Mouse (Mus musculus) Patski (cell line): Measurements from ENCODE around the gene Mrpl38. TPM values are rescaled to one million over a fixed set of nuclear protein-coding genes. Genes with fewer than 3 reads are reported as not detected.
"Not testable (repeated sequence)": the region's sequence is repeated elsewhere in the genome, so short reads cannot be mapped to it uniquely, and the experiment has no call there.

Source experiments
- ATAC-seq: fragments of 100-300 bp; one replicate; pipeline ENCODE4 v1.8.0; 2021
- CTCF ChIA-PET: fragments of 350-600 bp; sonication (Branson Sonifier 250); formaldehyde crosslinking; loops from one replicate; lab custom pipeline; 2022; ENCODE audit warnings: inconsistent platforms; lab: Charles Lee
- POLR2A ChIA-PET: fragments of 350-600 bp; sonication (Branson Sonifier 250); formaldehyde crosslinking; loops from one replicate; lab custom pipeline; 2022; ENCODE audit warnings: antibody characterized with exemption, inconsistent platforms; lab: Charles Lee
- DNase-seq: peaks from one replicate; pipeline ENCODE4 v3.0.0-alpha.2; 2011; ENCODE audit warnings: low read depth, low spot score
- H3K27me3 ChIP-seq: fragments of 371-371 bp; one replicate; pipeline ENCODE4 v1.5.1; 2021
- CTCF ChIP-seq: fragments of 100-300 bp; IDR thresholded peaks from one replicate; pipeline ENCODE4 v1.5.1; 2021
- in situ Hi-C: fragments of 300-500 bp; cut with MboI; formaldehyde crosslinking; loops from 3 replicates; pipeline ENCODE4 v1.11.1; 2018; ENCODE audit warnings: low pct_unique_long_range_greater_than_20kb, mixed read lengths
- polyA plus RNA-seq: library from polyadenylated mRNA; unstranded; gene quantifications from one replicate; pipeline ENCODE4 v1.2.3, GENCODE M21; 2021

Mrpl38 gene
- polyA plus RNA-seq, 1 experiment from 2014 or later, result 89.7 TPM

DNA sequence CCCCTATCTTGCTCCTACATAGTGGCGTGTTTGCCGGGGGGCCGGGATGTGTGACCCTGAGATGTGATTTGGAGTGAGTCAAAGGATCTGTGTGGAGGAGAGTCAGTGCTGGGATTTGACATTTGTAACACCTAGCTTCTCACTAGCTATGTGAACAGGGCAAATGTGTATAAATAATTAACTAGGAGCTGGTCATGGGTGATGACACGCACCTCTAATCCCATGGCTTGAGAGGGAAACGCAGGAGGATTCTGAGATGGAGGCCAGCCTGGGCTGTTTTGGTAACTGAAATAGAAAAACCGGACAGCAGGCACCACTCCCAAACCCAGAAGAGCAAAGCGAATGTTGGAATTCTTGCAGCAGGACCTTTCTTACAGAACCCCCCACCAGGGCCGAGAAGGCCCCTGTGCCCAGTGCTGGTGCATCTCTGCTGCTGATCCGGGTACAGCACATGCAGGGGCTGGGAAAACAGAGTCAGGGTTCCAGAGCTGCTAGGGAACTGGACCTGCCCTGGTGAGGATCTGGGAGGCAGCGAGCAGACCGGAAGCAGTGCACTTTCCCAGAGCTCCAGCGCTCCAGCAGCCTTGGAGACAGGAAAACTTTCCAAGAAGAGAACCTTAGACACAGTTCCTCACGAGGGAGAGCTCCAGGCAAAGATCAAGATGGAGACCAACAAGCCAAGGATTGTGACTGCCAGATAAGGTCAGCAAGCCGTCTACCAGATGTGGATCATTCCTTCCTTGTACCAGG is 39.8 kb downstream of the Mrpl38 start:
- TF ChIP-seq CTCF, result no peak
- POLR2A ChIA-PET, result interaction anchor here (0.7 to 2.2 kb wide), 7 partner anchors 9 to 609 kb away, joined by 3 to 13 read pairs (median 5); partner anchors contain the start of gene Trim65
- in situ Hi-C loops, result no loop called here
- H3K27me3 ChIP-seq, result no peaks in the 10 kb centered on the region
- DNase-seq (no peak), ATAC-seq (peak; percentile 69)
- CTCF ChIA-PET, result interaction anchor here (0.6 to 2.5 kb wide), 4 partner anchors 8 to 31 kb away, joined by 3 to 8 read pairs (median 4); partner anchors contain the start of gene Wbp2

DNA sequence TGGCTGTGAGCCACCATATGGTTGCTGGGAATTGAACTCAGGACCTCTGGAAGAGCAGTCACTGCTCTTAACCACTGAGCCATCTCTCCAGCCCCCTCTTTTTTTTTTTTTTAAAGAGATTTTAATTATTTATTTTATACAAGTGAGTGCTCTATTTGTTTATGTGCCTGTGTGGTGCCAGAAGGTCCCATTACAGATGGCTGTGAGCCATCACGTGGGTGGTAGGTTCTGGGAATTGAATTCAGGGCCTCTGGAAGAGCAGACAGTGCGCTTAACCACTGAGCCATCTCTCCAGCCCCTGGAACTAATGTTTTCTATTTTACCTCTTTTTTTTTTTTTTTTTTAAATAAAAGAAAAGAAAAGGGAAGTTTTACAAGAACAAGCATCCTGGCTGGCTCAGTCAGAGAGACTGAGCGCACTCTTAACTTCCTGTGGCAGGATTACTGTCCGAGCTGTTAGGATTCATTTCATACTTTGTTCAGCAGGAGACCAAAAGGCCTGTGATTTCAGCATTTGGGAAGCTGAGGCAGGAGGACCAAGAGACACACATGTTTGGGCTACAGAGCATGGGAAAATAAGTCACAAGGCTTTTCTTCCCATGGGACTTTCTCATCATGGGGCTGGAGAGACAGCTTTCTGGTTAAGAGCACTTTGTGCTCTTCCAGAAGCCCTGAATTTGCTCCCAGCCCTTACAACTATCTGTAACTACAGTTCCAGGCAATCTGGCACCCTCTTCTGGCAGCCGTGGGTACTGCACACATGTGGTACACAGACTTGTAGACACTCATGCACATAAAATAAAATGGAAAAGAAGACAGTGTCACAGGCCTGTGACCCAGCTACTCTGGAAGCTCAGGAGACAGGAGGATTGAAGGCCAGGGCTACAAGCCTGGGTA is 42.2 kb downstream of the Mrpl38 start:
- ChIA-PET POLR2A (no interaction called here), CTCF (interaction anchor here (0.6 to 1.2 kb wide), 4 partner anchors 11 to 72 kb away, joined by 3 to 4 read pairs (median 3); no protein-coding TSS in a partner anchor)
- in situ Hi-C loops, result no loop called here
- no peak for TF ChIP-seq CTCF
- H3K27me3 ChIP-seq, result no peaks in the 10 kb centered on the region
- ATAC-seq (no peak), DNase-seq (no peak)

DNA sequence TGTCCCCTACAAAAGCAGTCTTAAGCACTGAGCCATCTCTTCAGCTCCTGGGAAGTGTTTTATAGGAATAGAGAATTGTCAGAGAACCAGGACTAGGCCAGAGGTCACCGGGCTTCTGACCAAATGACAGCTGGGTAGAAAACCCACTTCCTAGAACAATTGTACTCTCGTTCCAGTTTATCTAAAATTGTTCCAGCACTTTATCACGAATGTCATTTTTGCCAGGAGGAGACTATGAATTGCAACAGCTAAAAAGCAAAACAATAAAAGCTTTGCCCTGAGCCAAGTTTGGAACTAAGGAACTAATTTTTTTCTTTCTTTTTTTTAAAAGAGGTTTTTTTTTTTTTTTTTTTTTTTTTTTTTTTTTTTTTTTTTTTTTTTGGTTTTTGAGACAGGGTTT is 43.1 kb downstream of the Mrpl38 start:
- H3K27me3 ChIP-seq, result no peaks in the 10 kb centered on the region
- CTCF ChIA-PET, result no interaction called here
- POLR2A ChIA-PET, result no interaction called here
- no peak for DNase-seq
- in situ Hi-C loops, result no loop called here
- TF ChIP-seq CTCF, result no peak
- ATAC-seq, result no peak

DNA sequence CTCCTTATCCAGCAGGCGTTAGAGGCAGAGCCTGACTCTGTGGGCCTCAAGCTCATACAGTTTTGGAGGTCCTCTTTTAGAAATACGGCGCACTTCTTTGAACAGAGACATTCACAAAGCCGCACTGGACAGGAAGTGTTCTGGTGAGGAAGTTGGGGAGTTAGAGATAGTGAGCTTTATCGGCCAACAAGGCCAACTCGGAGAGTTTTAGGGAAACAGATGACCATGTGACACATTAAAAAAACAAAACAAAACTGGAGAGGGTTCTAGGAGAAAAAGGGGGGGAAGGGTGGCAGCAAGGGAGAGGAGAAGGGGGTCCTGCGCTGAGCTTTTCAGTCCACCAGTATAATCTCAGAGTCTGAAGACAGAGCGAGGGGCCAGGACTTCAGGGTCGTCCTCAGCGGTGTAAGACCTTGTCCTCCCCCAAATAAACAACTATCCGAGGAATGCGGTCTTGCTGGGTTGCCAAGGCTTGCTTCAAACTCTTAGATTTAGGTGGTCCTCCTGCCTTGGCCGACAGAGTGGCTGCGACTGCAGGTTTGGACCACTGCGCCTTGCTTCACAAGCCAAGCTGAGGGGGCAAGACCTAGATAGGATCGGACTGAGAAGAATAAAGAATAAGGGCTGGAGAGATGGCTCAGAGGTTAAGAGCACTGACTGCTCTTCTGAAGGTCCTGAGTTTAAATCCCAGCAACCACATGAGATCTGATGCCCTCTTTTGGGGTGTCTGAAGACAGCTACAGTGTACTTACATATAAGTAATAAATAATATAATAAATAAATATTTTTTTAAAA is 44.7 kb downstream of the Mrpl38 start:
- POLR2A ChIA-PET, result no interaction called here
- ATAC-seq (no peak), DNase-seq (no peak)
- no peaks in the 10 kb centered on the region for H3K27me3 ChIP-seq
- CTCF ChIA-PET, result interaction anchor here (1.1 to 1.3 kb wide), 2 partner anchors 8 to 65 kb away, joined by 3 to 4 read pairs; no protein-coding TSS in a partner anchor
- in situ Hi-C loops, result no loop called here
- TF ChIP-seq CTCF, result no peak

DNA sequence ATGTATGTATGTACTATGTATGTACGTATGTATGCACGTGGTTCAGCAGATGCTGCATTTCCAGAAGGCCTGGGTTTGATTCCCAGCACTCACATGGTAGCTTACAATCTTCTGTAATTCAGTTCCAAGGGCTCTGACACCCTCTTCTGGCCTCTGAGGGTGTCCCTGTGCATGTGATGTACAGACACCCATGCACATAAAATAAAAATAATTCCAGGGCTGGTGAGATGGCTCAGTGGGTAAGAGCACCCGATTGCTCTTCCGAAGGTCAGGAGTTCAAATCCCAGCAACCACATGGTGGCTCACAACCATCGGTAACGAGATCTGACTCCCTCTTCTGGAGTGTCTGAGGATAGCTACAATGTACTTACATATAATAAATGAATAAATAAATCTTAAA is 45.7 kb downstream of the Mrpl38 start:
- H3K27me3 ChIP-seq, ATAC-seq, POLR2A ChIA-PET, in situ Hi-C loops, DNase-seq: not testable (repeated sequence)
- CTCF ChIA-PET, result interaction anchor here (1.1 to 1.3 kb wide), 2 partner anchors 9 to 66 kb away, joined by 3 to 4 read pairs; no protein-coding TSS in a partner anchor
- TF ChIP-seq CTCF, result peak; percentile 10

DNA sequence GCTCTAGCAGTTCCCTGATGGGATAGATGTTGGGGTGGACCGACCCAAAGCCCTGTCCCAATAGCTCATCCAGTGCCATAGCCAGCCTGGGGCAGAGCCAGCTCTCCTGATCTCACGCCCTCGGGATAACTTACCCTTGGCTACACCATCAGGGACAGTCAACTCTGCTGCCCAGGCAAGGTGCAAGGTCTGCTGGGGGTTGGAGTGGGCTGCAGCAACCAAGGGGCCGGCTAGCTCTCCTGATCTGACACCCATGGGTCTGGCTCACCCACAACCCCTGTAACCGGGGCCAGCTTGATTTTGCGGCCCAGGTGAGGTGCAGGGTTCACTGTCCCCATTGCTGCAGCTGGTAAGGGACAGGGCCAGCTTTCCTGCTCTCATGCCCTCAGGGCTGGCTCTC is 47.1 kb downstream of the Mrpl38 start:
- ATAC-seq (no peak), DNase-seq (no peak)
- TF ChIP-seq CTCF, result no peak
- in situ Hi-C loops, result no loop called here
- POLR2A ChIA-PET, result interaction anchor here (0.7 to 1.2 kb wide), 3 partner anchors 16 to 37 kb away, joined by 3 to 5 read pairs (median 4); no protein-coding TSS in a partner anchor
- CTCF ChIA-PET, result interaction anchor here (1.1 to 1.2 kb wide), 5 partner anchors 12 to 60 kb away, joined by 3 to 4 read pairs (median 3); partner anchors contain the start of gene Trim65
- no peaks in the 10 kb centered on the region for H3K27me3 ChIP-seq

DNA sequence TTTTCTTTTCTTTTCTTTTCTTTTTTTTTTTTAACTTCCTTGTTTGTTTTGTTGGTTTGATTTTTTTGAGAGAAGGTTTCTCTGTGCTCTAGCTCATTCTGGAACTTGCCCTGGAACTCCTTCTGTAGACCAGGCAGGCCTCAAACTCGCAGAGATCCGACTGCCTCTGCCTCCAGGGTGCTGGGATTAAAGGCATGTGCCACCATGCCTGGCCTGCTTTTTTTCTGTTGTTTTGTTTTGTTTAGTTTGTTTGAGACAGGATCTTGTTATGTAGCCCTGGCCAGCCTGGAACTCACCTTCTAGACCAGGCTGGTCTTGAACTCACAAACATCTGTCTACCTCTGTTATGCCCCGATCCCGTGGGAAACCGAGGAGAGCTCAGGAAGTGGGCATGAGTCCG is 49.1 kb downstream of the Mrpl38 start:
- no peak for TF ChIP-seq CTCF
- POLR2A ChIA-PET, result interaction anchor here (1.2 kb wide), 1 partner anchor 10 kb away, joined by 5 read pairs; no protein-coding TSS in a partner anchor
- DNase-seq (no peak), ATAC-seq (no peak)
- in situ Hi-C loops, result loop anchor here (5.0 kb wide), 1 partner anchor 43 kb away; the partner anchor contains the start of gene Trim65
- CTCF ChIA-PET, result interaction anchor here (0.8 to 1.4 kb wide), 2 partner anchors 9 to 18 kb away, joined by 3 to 4 read pairs; no protein-coding TSS in a partner anchor
- H3K27me3 ChIP-seq, result no peaks in the 10 kb centered on the region

DNA sequence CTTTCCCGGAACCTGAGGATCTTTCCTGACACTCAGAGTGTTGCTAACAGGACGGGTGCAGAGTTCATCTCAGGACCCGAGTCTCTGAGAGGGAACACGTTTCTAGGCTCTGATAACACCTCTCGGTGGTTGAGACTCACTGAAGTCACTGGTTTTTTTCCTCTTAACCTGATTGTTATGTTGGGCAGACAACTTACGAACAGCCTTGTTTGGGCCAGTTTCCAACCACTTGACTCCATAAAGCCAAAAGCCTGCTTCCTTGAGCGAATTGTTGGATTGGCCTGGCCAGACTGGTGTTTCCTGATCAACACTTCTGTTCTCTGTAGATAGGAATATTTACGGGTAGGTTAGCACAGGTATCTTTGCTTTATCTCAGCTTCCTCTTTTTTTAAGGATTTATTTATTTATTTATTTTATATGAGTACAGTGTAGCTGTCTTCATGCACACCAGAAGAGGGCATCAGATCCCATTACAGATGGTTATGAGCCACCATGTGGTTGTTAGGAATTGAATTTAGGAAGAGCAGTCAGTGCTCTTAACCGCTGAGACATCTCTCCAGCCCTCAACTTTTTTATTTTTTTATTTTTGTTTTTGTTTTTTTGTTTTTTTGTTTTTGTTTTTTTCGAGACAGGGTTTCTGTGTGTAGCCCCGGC is 49.8 kb downstream of the Mrpl38 start:
- POLR2A ChIA-PET, result interaction anchor here (1.3 kb wide), 1 partner anchor 16 kb away, joined by 6 read pairs; no protein-coding TSS in a partner anchor
- no peaks in the 10 kb centered on the region for H3K27me3 ChIP-seq
- peak; percentile 60 for TF ChIP-seq CTCF
- CTCF ChIA-PET, result interaction anchor here (0.8 to 1.4 kb wide), 2 partner anchors 10 to 18 kb away, joined by 3 to 4 read pairs; no protein-coding TSS in a partner anchor
- in situ Hi-C loops, result loop anchor here (5.0 kb wide), 1 partner anchor 43 kb away; the partner anchor contains the start of gene Trim65
- no peak for DNase-seq
- no peak for ATAC-seq

DNA sequence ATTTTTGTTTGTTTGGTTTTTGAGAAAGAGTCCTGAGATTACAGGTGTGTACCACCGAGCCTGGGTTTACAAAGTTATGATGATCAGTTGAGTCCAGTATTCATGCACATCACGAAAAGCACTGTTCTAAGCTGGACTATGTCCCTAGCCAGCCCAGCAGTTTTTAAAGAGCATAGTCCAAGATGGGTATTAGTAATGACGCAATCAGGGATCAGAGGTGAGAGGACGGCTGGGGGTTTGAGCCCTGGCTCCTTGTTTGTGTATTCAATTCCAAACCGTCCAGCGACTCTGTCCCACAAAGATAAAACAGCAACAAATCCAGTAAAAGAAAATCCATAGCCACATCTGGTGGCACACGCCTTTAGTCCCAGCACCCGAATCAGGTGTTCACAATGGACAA is 50.5 kb downstream of the Mrpl38 start:
- no peak for TF ChIP-seq CTCF
- ChIA-PET POLR2A (interaction anchor here (1.3 kb wide), 1 partner anchor 16 kb away, joined by 6 read pairs; no protein-coding TSS in a partner anchor), CTCF (interaction anchor here (1.4 kb wide), 1 partner anchor 19 kb away, joined by 4 read pairs; no protein-coding TSS in a partner anchor)
- H3K27me3 ChIP-seq, result no peaks in the 10 kb centered on the region
- in situ Hi-C loops, result loop anchor here (5.0 kb wide), 1 partner anchor 44 kb away; the partner anchor contains the start of gene Trim65
- no peak for DNase-seq
- no peak for ATAC-seq
